Mouse (Mus musculus) kidney, embryonic 14.5 days (tissue): ENCODE measurements around the gene Mdm2. TPM values are rescaled to one million over a fixed set of nuclear protein-coding genes. Genes with fewer than 3 reads are reported as not detected.

Source experiments
- ATAC-seq: fragments of 200-750 bp; cut with Nextera tagmentation; 2 replicates; pipeline ENCODE4 v1.8.0; 2017; ENCODE audit warnings: moderate number of reproducible peaks, mild to moderate bottlenecking, moderate TSS enrichment, moderate library complexity; ENCODE audit not compliant: low FRiP score, low TSS enrichment
- H3K27ac ChIP-seq: fragments of 300-500 bp; sonication (generic); 2 replicates; pipeline ENCODE4 v1.5.1; 2014; ENCODE audit warnings: low read depth, mild to moderate bottlenecking, low read length, moderate library complexity, mixed read lengths
- H3K27me3 ChIP-seq: fragments of 300-500 bp; sonication (generic); 2 replicates; pipeline ENCODE4 v1.6.1; 2014; ENCODE audit warnings: mild to moderate bottlenecking, low read length; ENCODE audit not compliant: control insufficient read depth, insufficient read depth
- H3K36me3 ChIP-seq: fragments of 300-500 bp; sonication (generic); 2 replicates; pipeline ENCODE4 v1.6.1; 2014; ENCODE audit warnings: low read length, mixed read lengths; ENCODE audit not compliant: control insufficient read depth, insufficient read depth
- H3K4me1 ChIP-seq: fragments of 300-500 bp; sonication (generic); 2 replicates; pipeline ENCODE4 v1.6.1; 2014; ENCODE audit warnings: low read length, mixed read lengths; ENCODE audit not compliant: control insufficient read depth, insufficient read depth
- H3K4me2 ChIP-seq: fragments of 300-500 bp; sonication (generic); replicated peaks from 2 replicates; pipeline ENCODE4 v1.6.1; 2014; ENCODE audit warnings: low read depth, mild to moderate bottlenecking, low read length
- H3K4me3 ChIP-seq: fragments of 300-500 bp; sonication (generic); 2 replicates; pipeline ENCODE4 v1.5.1; 2014; ENCODE audit warnings: mild to moderate bottlenecking, low read length
- H3K9ac ChIP-seq: fragments of 300-500 bp; sonication (generic); 2 replicates; pipeline ENCODE4 v1.6.1; 2014; ENCODE audit warnings: low read depth, mild to moderate bottlenecking, low read length, moderate library complexity
- H3K9me3 ChIP-seq: fragments of 300-500 bp; sonication (generic); 2 replicates; pipeline ENCODE4 v1.6.1; 2016; ENCODE audit warnings: low read length; ENCODE audit not compliant: control insufficient read depth
- WGBS: fragments of 180-500 bp; shearing (Covaris S2); extraction: QIAGEN DNeasy Blood & Tissue Kit; methylation state at CpG from one replicate; pipeline ENCODE4 v1.1.7; 2014; 5-methylcytosine and 5-hydroxymethylcytosine counted together
- polyA plus RNA-seq: library from polyadenylated mRNA; unstranded; fragments of >200 nt; fragmentation: Nextera tagmentation; extraction: Ambion mirVana; gene quantifications from 2 replicates; pipeline ENCODE4 v1.2.1, GENCODE M21; 2014

Gene Mdm2
- polyA plus RNA-seq, 1 experiment from 2014 or later, result 65.6 TPM

DNA sequence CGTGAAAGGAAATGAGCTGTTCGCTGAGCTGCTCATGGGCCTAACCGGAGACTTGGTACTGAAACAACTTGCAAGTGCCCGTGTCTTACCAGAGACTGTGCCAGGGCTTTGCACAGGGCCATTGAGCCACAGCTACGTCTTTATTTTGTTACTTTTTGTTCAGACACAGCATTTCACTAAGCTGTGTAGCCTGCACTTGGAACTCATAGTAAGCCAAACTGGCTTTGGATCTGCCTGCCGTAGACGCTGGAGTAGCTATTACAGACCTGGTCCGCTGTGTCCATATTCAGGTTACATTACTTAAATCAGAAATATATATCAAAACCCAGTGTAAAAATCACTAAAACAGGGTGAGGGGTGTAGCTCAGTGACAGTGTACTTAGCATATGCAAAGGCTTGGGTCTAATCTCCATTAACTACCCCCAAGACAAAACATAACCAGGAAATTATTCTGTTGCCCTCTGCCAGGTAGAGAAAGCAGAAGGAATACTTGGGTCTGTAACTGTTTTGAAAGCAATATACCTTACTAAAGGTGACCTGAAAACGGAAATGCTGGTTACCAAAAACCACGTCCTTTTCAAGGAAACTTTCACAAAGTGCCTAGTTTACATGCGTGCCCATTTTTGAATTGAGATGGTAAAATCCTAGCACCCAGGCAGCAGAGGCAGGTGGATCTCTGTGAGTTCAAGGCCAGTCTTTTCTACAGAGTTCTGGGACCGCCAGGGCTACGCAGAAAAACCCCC lies 24.5 kb downstream of the Mdm2 start:
- no peak overlapping the region for H3K27ac ChIP-seq
- ATAC-seq, result no peak
- H3K36me3 ChIP-seq, result peaks cover 32% of the 10 kb centered on the region
- no peak overlapping the region for H3K4me2 ChIP-seq
- no peaks in the 10 kb centered on the region for H3K9me3 ChIP-seq
- WGBS, result 91% methylated on average over 13 of the region's 13 CpGs
- H3K4me1 ChIP-seq, result no peaks in the 10 kb centered on the region
- H3K4me3 ChIP-seq, result no peak overlapping the region
- no peak overlapping the region for H3K9ac ChIP-seq
- no peaks in the 10 kb centered on the region for H3K27me3 ChIP-seq

DNA sequence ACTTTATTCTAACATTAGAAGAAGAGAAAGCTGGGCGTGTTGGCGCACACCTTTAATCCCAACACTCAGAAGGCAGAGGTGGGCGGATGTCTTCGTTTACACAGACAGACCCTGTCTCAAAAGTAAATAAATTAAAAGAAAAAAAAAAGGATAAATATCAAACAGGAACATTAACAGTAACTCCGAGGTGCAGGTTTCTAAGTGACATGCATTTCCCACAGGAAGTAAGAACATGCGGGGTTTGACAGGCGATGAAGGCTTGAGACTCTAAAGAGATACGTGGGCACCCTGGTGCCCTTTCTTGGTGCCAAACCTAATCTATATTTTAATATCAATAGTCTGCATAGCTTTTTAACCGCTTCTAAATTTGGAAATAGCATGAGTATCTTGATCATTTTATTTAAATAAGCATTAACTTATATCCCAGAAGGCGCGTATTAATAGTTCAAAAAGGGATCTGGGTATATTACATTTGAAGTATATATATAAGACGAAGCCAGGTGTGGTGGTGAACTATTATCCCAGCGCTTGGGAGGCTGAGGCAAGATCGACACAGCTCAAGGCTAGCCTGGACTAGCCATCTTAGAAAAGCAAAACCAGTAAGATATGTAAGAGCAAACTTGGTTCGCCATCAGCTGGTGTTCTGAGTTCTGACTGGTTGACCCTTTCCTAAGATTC lies 25.2 kb downstream of the Mdm2 start:
- H3K27ac ChIP-seq, result no peak overlapping the region
- no peak overlapping the region for H3K4me3 ChIP-seq
- peaks cover 25% of the 10 kb centered on the region for H3K36me3 ChIP-seq
- H3K9ac ChIP-seq, result no peak overlapping the region
- no peaks in the 10 kb centered on the region for H3K27me3 ChIP-seq
- 90% methylated on average over 15 of the region's 15 CpGs for WGBS
- ATAC-seq, result no peak
- no peaks in the 10 kb centered on the region for H3K9me3 ChIP-seq
- no peak overlapping the region for H3K4me2 ChIP-seq
- no peaks in the 10 kb centered on the region for H3K4me1 ChIP-seq

- no peak for ATAC-seq
- peaks cover 18% of the 10 kb centered on the region for H3K36me3 ChIP-seq
- H3K9me3 ChIP-seq, result no peaks in the 10 kb centered on the region
- H3K27me3 ChIP-seq, result no peaks in the 10 kb centered on the region
- no peak overlapping the region for H3K9ac ChIP-seq
- no peak overlapping the region for H3K4me2 ChIP-seq
- no peak overlapping the region for H3K4me3 ChIP-seq
- no peaks in the 10 kb centered on the region for H3K4me1 ChIP-seq
- no peak overlapping the region for H3K27ac ChIP-seq
- WGBS, result 89% methylated on average over 19 of the region's 19 CpGs
Observed at GRCm38 (mm10) chr10:117684298-117685170, 26.0 kb downstream of the Mdm2 start.

GRCm38 (mm10) chr10:117683734-117684037 lies 26.9 kb downstream of the Mdm2 start:
- ATAC-seq, result no peak
- no peaks in the 10 kb centered on the region for H3K27me3 ChIP-seq
- no peak overlapping the region for H3K27ac ChIP-seq
- no peaks in the 10 kb centered on the region for H3K9me3 ChIP-seq
- 90% methylated on average over 9 of the region's 9 CpGs for WGBS
- H3K36me3 ChIP-seq, result peaks cover 9% of the 10 kb centered on the region
- H3K4me3 ChIP-seq, result no peak overlapping the region
- H3K9ac ChIP-seq, result no peak overlapping the region
- H3K4me1 ChIP-seq, result no peaks in the 10 kb centered on the region
- H3K4me2 ChIP-seq, result no peak overlapping the region

- peaks cover 3% of the 10 kb centered on the region; the same call in 1 of the 2 replicates for H3K36me3 ChIP-seq
- H3K27ac ChIP-seq, result no peak overlapping the region
- H3K4me2 ChIP-seq, result no peak overlapping the region
- no peaks in the 10 kb centered on the region for H3K9me3 ChIP-seq
- H3K4me1 ChIP-seq, result no peaks in the 10 kb centered on the region
- WGBS, result 80% methylated on average over 30 of the region's 30 CpGs
- no peaks in the 10 kb centered on the region for H3K27me3 ChIP-seq
- no peak overlapping the region for H3K9ac ChIP-seq
- no peak overlapping the region for H3K4me3 ChIP-seq
- ATAC-seq, result no peak
Observed at GRCm38 (mm10) chr10:117682858-117683733, 27.5 kb downstream of the Mdm2 start.

- Histone ChIP-seq H3K9me3 (no peaks in the 10 kb centered on the region), H3K27ac (no peak overlapping the region), H3K4me1 (no peaks in the 10 kb centered on the region), H3K4me3 (no peak overlapping the region), H3K27me3 (no peaks in the 10 kb centered on the region), H3K4me2 (no peak overlapping the region), H3K36me3 (no peaks in the 10 kb centered on the region), H3K9ac (no peak overlapping the region)
- 71% methylated on average over 14 of the region's 14 CpGs for WGBS
- no peak for ATAC-seq
Observed at GRCm38 (mm10) chr10:117681999-117682857, 28.3 kb downstream of the Mdm2 start.

GRCm38 (mm10) chr10:117681543-117681942 lies 29.0 kb downstream of the Mdm2 start:
- WGBS, result 89% methylated on average over 3 of the region's 3 CpGs
- no peak overlapping the region for H3K9ac ChIP-seq
- ATAC-seq, result no peak
- no peak overlapping the region for H3K4me2 ChIP-seq
- no peaks in the 10 kb centered on the region for H3K9me3 ChIP-seq
- H3K27ac ChIP-seq, result no peak overlapping the region
- H3K27me3 ChIP-seq, result no peaks in the 10 kb centered on the region
- H3K36me3 ChIP-seq, result no peaks in the 10 kb centered on the region
- no peak overlapping the region for H3K4me3 ChIP-seq
- H3K4me1 ChIP-seq, result no peaks in the 10 kb centered on the region
